Mouse (Mus musculus) E14TG2a.4 (cell line): ENCODE measurements around the gene Socs7.

Source experiments
- H3K27me3 ChIP-seq: 2 replicates; pipeline ENCODE4 v1.6.1; 2014; ENCODE audit warnings: low read length, control low read depth; ENCODE audit not compliant: insufficient read depth
- H3K36me3 ChIP-seq: 2 replicates; pipeline ENCODE4 v1.6.1; 2014; ENCODE audit warnings: low read length, control low read depth; ENCODE audit not compliant: insufficient read depth
- H3K4me1 ChIP-seq: replicated peaks from 2 replicates; pipeline ENCODE4 v1.6.1; 2014; ENCODE audit warnings: low read depth, low read length, control low read depth
- H3K4me3 ChIP-seq: replicated peaks from 2 replicates; pipeline ENCODE4 v1.5.1; 2014; ENCODE audit warnings: mild to moderate bottlenecking, low read length
- H3K9me3 ChIP-seq: 2 replicates; pipeline ENCODE4 v1.6.1; 2014; ENCODE audit warnings: low read length, control low read depth
- CTCF ChIP-seq: conservative IDR thresholded peaks from 2 replicates; pipeline ENCODE4 v1.5.1; 2014; ENCODE audit warnings: low read length
- NANOG ChIP-seq: IDR thresholded peaks from 2 replicates; pipeline ENCODE4 v1.6.1; 2014; ENCODE audit warnings: borderline replicate concordance, low read length, mixed read lengths
- POU5F1 ChIP-seq: IDR thresholded peaks from 2 replicates; pipeline ENCODE4 v1.6.1; 2014; ENCODE audit warnings: low read length, borderline replicate concordance

The Socs7 gene

GRCm38 (mm10) chr11:97325224-97325623 is 37.1 kb upstream of the Socs7 start:
- TF ChIP-seq POU5F1 (no peak), NANOG (no peak), CTCF (peak; percentile 63)
- Histone ChIP-seq H3K36me3 (peaks cover 79% of the 10 kb centered on the region), H3K4me1 (peaks cover 74% of the 10 kb centered on the region), H3K9me3 (no peaks in the 10 kb centered on the region), H3K27me3 (no peaks in the 10 kb centered on the region), H3K4me3 (no peak overlapping the region)

GRCm38 (mm10) chr11:97328148-97328547 is 34.2 kb upstream of the Socs7 start:
- H3K9me3 ChIP-seq: no peaks in the 10 kb centered on the region
- no peaks in the 10 kb centered on the region for H3K27me3 ChIP-seq
- H3K36me3 ChIP-seq: peaks cover 93% of the 10 kb centered on the region
- no peak overlapping the region for H3K4me3 ChIP-seq
- peak; percentile 95 for TF ChIP-seq CTCF
- no peak for TF ChIP-seq POU5F1
- H3K4me1 ChIP-seq: peaks cover 80% of the 10 kb centered on the region

GRCm38 (mm10) chr11:97330315-97330714 is 32.0 kb upstream of the Socs7 start:
- Histone ChIP-seq H3K4me1 (peaks cover 85% of the 10 kb centered on the region), H3K27me3 (no peaks in the 10 kb centered on the region), H3K9me3 (no peaks in the 10 kb centered on the region), H3K36me3 (peaks cover 75% of the 10 kb centered on the region), H3K4me3 (no peak overlapping the region)
- no peak for TF ChIP-seq CTCF
- no peak for TF ChIP-seq NANOG
- no peak for TF ChIP-seq POU5F1

GRCm38 (mm10) chr11:97331231-97332190 is 30.8 kb upstream of the Socs7 start:
- TF ChIP-seq POU5F1 (no peak), NANOG (no peak), CTCF (no peak)
- no peaks in the 10 kb centered on the region for H3K27me3 ChIP-seq
- no peak overlapping the region for H3K4me3 ChIP-seq
- no peaks in the 10 kb centered on the region for H3K9me3 ChIP-seq
- peaks cover 90% of the 10 kb centered on the region for H3K4me1 ChIP-seq
- peaks cover 63% of the 10 kb centered on the region for H3K36me3 ChIP-seq

GRCm38 (mm10) chr11:97333044-97333443 is 29.3 kb upstream of the Socs7 start:
- Histone ChIP-seq H3K4me3 (peak overlapping the region; percentile 43), H3K36me3 (peaks cover 48% of the 10 kb centered on the region), H3K4me1 (peaks cover 93% of the 10 kb centered on the region), H3K27me3 (peaks cover 3% of the 10 kb centered on the region), H3K9me3 (no peaks in the 10 kb centered on the region)
- no peak for TF ChIP-seq CTCF
- no peak for TF ChIP-seq POU5F1
- TF ChIP-seq NANOG: no peak

- Histone ChIP-seq H3K36me3 (peaks cover 39% of the 10 kb centered on the region), H3K27me3 (peaks cover 11% of the 10 kb centered on the region), H3K4me1 (peaks cover 93% of the 10 kb centered on the region), H3K9me3 (no peaks in the 10 kb centered on the region), H3K4me3 (peak overlapping the region; percentile 69; the same call in 1 of the 2 replicates)
- no peak for TF ChIP-seq CTCF
- no peak for TF ChIP-seq NANOG
- TF ChIP-seq POU5F1: no peak
Observed at GRCm38 (mm10) chr11:97333896-97334295, 28.5 kb upstream of the Socs7 start.

- Histone ChIP-seq H3K9me3 (no peaks in the 10 kb centered on the region), H3K4me1 (peaks cover 91% of the 10 kb centered on the region), H3K4me3 (peak overlapping the region; percentile 69), H3K27me3 (peaks cover 14% of the 10 kb centered on the region), H3K36me3 (peaks cover 34% of the 10 kb centered on the region)
- no peak for TF ChIP-seq NANOG
- TF ChIP-seq CTCF: no peak
- TF ChIP-seq POU5F1: no peak
Observed at GRCm38 (mm10) chr11:97334400-97334799, 28.0 kb upstream of the Socs7 start.

- peaks cover 80% of the 10 kb centered on the region for H3K4me1 ChIP-seq
- H3K9me3 ChIP-seq: no peaks in the 10 kb centered on the region
- peaks cover 28% of the 10 kb centered on the region for H3K27me3 ChIP-seq
- H3K4me3 ChIP-seq: peak overlapping the region; percentile 69
- peaks cover 16% of the 10 kb centered on the region for H3K36me3 ChIP-seq
- TF ChIP-seq CTCF: no peak
- no peak for TF ChIP-seq NANOG
- TF ChIP-seq POU5F1: no peak
Observed at GRCm38 (mm10) chr11:97336238-97336637, 26.1 kb upstream of the Socs7 start.
